ENCODE assay signal across 8 mouse cellular contexts in genomic region chr9:72661895-72662661, GRCm38 (mm10). TPM values are rescaled to one million over a fixed set of nuclear protein-coding genes. Genes with fewer than 3 reads are reported as not detected.
DNase-seq lines count a peak whose midpoint lies in the region; ATAC-seq and TF ChIP-seq lines count a peak whose summit lies in the region.

Gene Nedd4 (plus strand): TSS chr9:72662346.

- H3K79me3 ChIP-seq in C2C12 (ENCODE audit: low read depth): peaks cover 44% of the 10 kb centered on the region

- peak within 1 kb of the TSS; percentile 91 for H3ac ChIP-seq in C2C12 (ENCODE audit: control insufficient read depth, insufficient read length, low read depth)

- no peaks in the 10 kb centered on the region for H3K27me3 ChIP-seq in C2C12 (ENCODE audit: control insufficient read depth, insufficient read depth, insufficient read length)
- no peaks in the 10 kb centered on the region for H3K27me3 ChIP-seq in erythroblast, embryonic 14.5 days (ENCODE audit: control insufficient read depth)
- H3K27me3 ChIP-seq in heart, embryonic 12.5 days (replicated peaks): no peaks in the 10 kb centered on the region
- no peaks in the 10 kb centered on the region for H3K27me3 ChIP-seq in kidney, postnatal 0 days (ENCODE audit: insufficient read depth, low read length)
- H3K27me3 ChIP-seq in liver, adult 2 months (ENCODE audit: control insufficient read depth, insufficient read depth, low read length): no peaks in the 10 kb centered on the region
- no peaks in the 10 kb centered on the region for H3K27me3 ChIP-seq in splenic B cell, adult 2 months (ENCODE audit: control insufficient read depth, insufficient read depth, low read length, poor library complexity, severe bottlenecking)

- H3K27ac ChIP-seq in heart, embryonic 12.5 days (ENCODE audit: poor library complexity, severe bottlenecking): peak within 1 kb of the TSS; percentile 100
- H3K27ac ChIP-seq in kidney, postnatal 0 days: peak within 1 kb of the TSS; percentile 100
- H3K27ac ChIP-seq in liver, adult 2 months (replicated peaks; ENCODE audit: insufficient read depth, low read depth, low read length): peak within 1 kb of the TSS; percentile 98

- peak; percentile 94 for TF ChIP-seq POLR2A in liver, adult 2 months (IDR thresholded peaks at IDR 0.05; ENCODE audit: extremely low read depth, insufficient read depth, low read length)

- H3K9ac ChIP-seq in heart, embryonic 12.5 days: peak within 1 kb of the TSS; percentile 100
- peak within 1 kb of the TSS; percentile 100 for H3K9ac ChIP-seq in kidney, postnatal 0 days (ENCODE audit: low read depth, low read length)
- H3K9ac ChIP-seq in liver, adult 2 months (ENCODE audit: low read depth, low read length): peak within 1 kb of the TSS; percentile 100

- DNase-seq in brain, embryonic 18.5 days (ENCODE audit: low read depth, low spot score): peak; percentile 89
- DNase-seq in kidney, postnatal 0 days (ENCODE audit: low spot score): peak; percentile 95
- peak; percentile 65 for DNase-seq in liver, adult 2 months (ENCODE audit: extremely low read depth, low read depth, low spot score)
- peak; percentile 68 for DNase-seq in naive thymus-derived CD4-positive, alpha-beta T cell, adult 2 months (ENCODE audit: low read depth)
- peak; percentile 68 for DNase-seq in splenic B cell, adult 2 months (ENCODE audit: low read depth, low spot score)

- H3K4me3 ChIP-seq in C2C12 (ENCODE audit: insufficient read depth, poor library complexity, severe bottlenecking): peak within 1 kb of the TSS; percentile 75
- H3K4me3 ChIP-seq in erythroblast, embryonic 14.5 days (replicated peaks): peak within 1 kb of the TSS; percentile 95
- peak within 1 kb of the TSS; percentile 100 for H3K4me3 ChIP-seq in heart, embryonic 12.5 days
- peak within 1 kb of the TSS; percentile 98 for H3K4me3 ChIP-seq in kidney, postnatal 0 days (replicated peaks; ENCODE audit: low read depth, low read length)
- H3K4me3 ChIP-seq in liver, adult 2 months (ENCODE audit: insufficient read depth, low read depth, low read length): peak within 1 kb of the TSS; percentile 100

- H3K79me2 ChIP-seq in C2C12 (ENCODE audit: control insufficient read depth, insufficient read depth): peaks cover 50% of the 10 kb centered on the region
- peaks cover 20% of the 10 kb centered on the region; the same call in 1 of the 2 replicates for H3K79me2 ChIP-seq in liver, adult 2 months (ENCODE audit: control insufficient read depth, insufficient read depth, low read length)

- TF ChIP-seq CTCF in C2C12 (IDR thresholded peaks at IDR 0.05; ENCODE audit: control insufficient read depth, insufficient read depth, insufficient read length): no peak
- TF ChIP-seq CTCF in kidney, postnatal 0 days (IDR thresholded peaks at IDR 0.05; ENCODE audit: low read depth): peak; percentile 25; the same call in 1 of the 2 replicates
- no peak for TF ChIP-seq CTCF in liver, adult 2 months (IDR thresholded peaks at IDR 0.05; ENCODE audit: low read depth, low read length)

- WGBS in heart, embryonic 12.5 days: 1% methylated on average over 73 of the region's 83 CpGs
- WGBS in kidney, postnatal 0 days: under 1% methylated on average over 61 of the region's 83 CpGs
- WGBS in liver, adult 2 months: under 1% methylated on average over 79 of the region's 83 CpGs

- peaks cover 55% of the 10 kb centered on the region for H3K4me1 ChIP-seq in erythroblast, embryonic 14.5 days (ENCODE audit: control insufficient read depth)
- peaks cover 30% of the 10 kb centered on the region for H3K4me1 ChIP-seq in heart, embryonic 12.5 days (replicated peaks)
- peaks cover 16% of the 10 kb centered on the region for H3K4me1 ChIP-seq in kidney, postnatal 0 days (replicated peaks; ENCODE audit: insufficient read depth, low read length)
- peaks cover 16% of the 10 kb centered on the region for H3K4me1 ChIP-seq in liver, adult 2 months (ENCODE audit: control insufficient read depth, insufficient read depth, low read length)

- ATAC-seq in heart, embryonic 12.5 days (ENCODE audit: insufficient number of reproducible peaks, low FRiP score): peak; percentile 94
- peak; percentile 90 for ATAC-seq in kidney, postnatal 0 days (replicated peaks; ENCODE audit: low FRiP score, low read depth)

- H3K4me2 ChIP-seq in heart, embryonic 12.5 days: peak within 1 kb of the TSS; percentile 99
- H3K4me2 ChIP-seq in kidney, postnatal 0 days (ENCODE audit: low read length): peak within 1 kb of the TSS; percentile 79

- H3K9me3 ChIP-seq in erythroblast, embryonic 14.5 days (ENCODE audit: control insufficient read depth, low read length): no peaks in the 10 kb centered on the region
- H3K9me3 ChIP-seq in heart, embryonic 12.5 days (replicated peaks): no peaks in the 10 kb centered on the region
- no peaks in the 10 kb centered on the region for H3K9me3 ChIP-seq in kidney, postnatal 0 days (replicated peaks; ENCODE audit: low read length)

- peaks cover 30% of the 10 kb centered on the region for H3K36me3 ChIP-seq in C2C12 (ENCODE audit: control insufficient read depth, insufficient read depth)
- H3K36me3 ChIP-seq in erythroblast, embryonic 14.5 days (ENCODE audit: control insufficient read depth): peaks cover 32% of the 10 kb centered on the region
- H3K36me3 ChIP-seq in heart, embryonic 12.5 days: peaks cover 32% of the 10 kb centered on the region
- peaks cover 5% of the 10 kb centered on the region; the same call in 1 of the 2 replicates for H3K36me3 ChIP-seq in kidney, postnatal 0 days (ENCODE audit: insufficient read depth, low read length)
- H3K36me3 ChIP-seq in liver, adult 2 months (ENCODE audit: control insufficient read depth, insufficient read depth, low read length): peaks cover 7% of the 10 kb centered on the region; the same call in 1 of the 2 replicates
- no peaks in the 10 kb centered on the region for H3K36me3 ChIP-seq in splenic B cell, adult 2 months (ENCODE audit: control insufficient read depth, insufficient read depth, low read length, poor library complexity, severe bottlenecking)

TF ChIP-seq in C2C12, 6 proteins besides CTCF, POLR2A, EP300 and RAD21:
- TF ChIP-seq MAX (IDR thresholded peaks at IDR 0.05): peak; percentile 28
- TF ChIP-seq FOSL1 (IDR thresholded peaks at IDR 0.05; ENCODE audit: insufficient read depth, low read length, poor library complexity, severe bottlenecking): no peak

RNA-seq across cellular contexts. Expression of gene Nedd4, which starts in this region (rescaled TPM):
- 215 TPM for polyA plus RNA-seq in C2C12 (2012; fragmentation: generic; extraction: Trizol)
- polyA plus RNA-seq in erythroblast, embryonic 14.5 days (2012): 1.3 and 1.8 TPM in 2 replicates
- polyA plus RNA-seq in heart, embryonic 12.5 days (2016; fragmentation: Nextera tagmentation; extraction: Ambion mirVana): 624 and 643 TPM in 2 replicates
- 377 and 437 TPM in 2 replicates for polyA plus RNA-seq in kidney, postnatal 0 days (2015; fragmentation: Nextera tagmentation; extraction: Ambion mirVana)
- 123 and 142 TPM in 2 replicates for total RNA-seq in liver, adult 2 months (2014; rRNA removed)
- polyA plus RNA-seq in liver, adult 2 months (2012; rRNA removed): 45.6 and 51.7 TPM in 2 replicates

Comparison
In these comparisons a context has a peak if more than half of its experiments do, and no peak if none do; other contexts are left out.
1. Peak in every context shown above with its lines: DNase-seq, ATAC-seq, H3K4me3 ChIP-seq and H3K27ac ChIP-seq.
2. RNA of gene Nedd4 (polyA plus RNA-seq): 624 to 643 TPM in heart, embryonic 12.5 days, 377 to 437 TPM in kidney, postnatal 0 days, 215 TPM in C2C12 (single experiment) and 45.6 to 51.7 TPM in liver, adult 2 months; 1.3 to 1.8 TPM in erythroblast, embryonic 14.5 days; every median in the first group is over 10 times any median in the second.